Mouse (Mus musculus) cortical plate, adult 2 months (tissue): ENCODE results near the gene Abcf1. TPM values are rescaled to one million over a fixed set of nuclear protein-coding genes. Genes with fewer than 3 reads are reported as not detected.

Experiments
- H3K27ac ChIP-seq: fragments of 200-500 bp; 2 replicates; pipeline ENCODE4 v1.5.1; 2012; ENCODE audit warnings: low read length, control low read depth, inconsistent platforms; ENCODE audit not compliant: insufficient read depth
- H3K4me1 ChIP-seq: fragments of 200-500 bp; 2 replicates; pipeline ENCODE4 v1.6.1; 2011; ENCODE audit warnings: low read length; ENCODE audit not compliant: control insufficient read depth, insufficient read depth
- H3K4me3 ChIP-seq: fragments of 200-500 bp; 2 replicates; pipeline ENCODE4 v1.5.1; 2011; ENCODE audit warnings: mild to moderate bottlenecking, low read length, control low read depth; ENCODE audit not compliant: insufficient read depth
- CTCF ChIP-seq: fragments of 200-500 bp; IDR thresholded peaks from 2 replicates; pipeline ENCODE4 v1.5.1; 2011; ENCODE audit warnings: mild to moderate bottlenecking, control low read depth, low read length; ENCODE audit not compliant: insufficient read depth; ENCODE audit errors: extremely low read depth
- POLR2A ChIP-seq: fragments of 200-500 bp; IDR thresholded peaks from 2 replicates; pipeline ENCODE4 v1.6.1; 2011; ENCODE audit warnings: mild to moderate bottlenecking, low read length, control low read depth; ENCODE audit not compliant: insufficient read depth; ENCODE audit errors: extremely low read depth
- polyA plus RNA-seq: library from polyadenylated mRNA; depleted of rRNA; stranded (reverse); fragments of >200 nt; gene quantifications from 2 replicates; pipeline ENCODE4 v1.2.3, GENCODE M21; 2012; rRNA removed

Abcf1 gene
- polyA plus RNA-seq, 1 experiment = 76.4 TPM

GRCm38 (mm10) chr17:35915538-35916296 is 53.8 kb downstream of the Abcf1 start:
- Histone ChIP-seq H3K27ac (peak overlapping the region; percentile 2; the same call in 1 of the 2 replicates), H3K4me3 (peak overlapping the region; percentile 57), H3K4me1 (peaks cover 5% of the 10 kb centered on the region; the same call in 1 of the 2 replicates)
- no peak for TF ChIP-seq CTCF
- TF ChIP-seq POLR2A = no peak

DNA sequence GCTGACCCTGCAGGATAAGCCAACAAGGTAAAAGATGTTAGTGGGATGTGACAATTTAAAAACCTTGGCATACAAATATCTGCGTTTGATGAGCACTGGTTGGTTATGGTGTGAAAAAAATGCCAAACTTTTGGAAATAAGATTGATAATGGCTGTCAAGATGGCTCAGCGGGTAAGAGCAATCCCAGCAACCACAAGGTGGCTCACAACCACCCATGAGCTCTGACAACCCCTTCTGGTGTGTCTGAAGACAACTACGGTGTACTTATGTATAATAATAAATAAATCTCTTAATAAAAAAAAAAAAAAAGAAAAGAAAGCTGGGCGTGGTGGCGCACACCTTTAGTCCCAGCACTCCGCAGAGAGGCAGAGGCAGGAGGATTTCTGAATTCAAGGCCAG is 54.6 kb downstream of the Abcf1 start:
- H3K4me3 ChIP-seq = no peak overlapping the region; the same call in 1 of the 2 replicates
- H3K4me1 ChIP-seq = peaks cover 5% of the 10 kb centered on the region; the same call in 1 of the 2 replicates
- no peak overlapping the region for H3K27ac ChIP-seq
- TF ChIP-seq POLR2A (no peak), CTCF (no peak)

- H3K27ac ChIP-seq = 0 out of 2 replicates have a peak within 1 kb of the TSS, but pooled peaks have one; percentile 2
- H3K4me3 ChIP-seq = peak within 1 kb of the TSS; percentile 58
- no peaks in the 10 kb centered on the region for H3K4me1 ChIP-seq
- TF ChIP-seq CTCF = no peak
- TF ChIP-seq POLR2A = peak; percentile 90
Measured at GRCm38 (mm10) chr17:35909919-35910369, 59.6 kb downstream of the Abcf1 start, which contains the start of gene Atat1. Atat1 (minus strand) TSS chr17:35910075.

- Histone ChIP-seq H3K4me3 (peak overlapping the region; percentile 58), H3K27ac (0 out of 2 replicates have a peak overlapping the region, but pooled peaks have one; percentile 2), H3K4me1 (no peaks in the 10 kb centered on the region)
- TF ChIP-seq CTCF (no peak), POLR2A (no peak)
Measured at GRCm38 (mm10) chr17:35909186-35909918, 60.2 kb downstream of the Abcf1 start.

- Histone ChIP-seq H3K4me1 (no peaks in the 10 kb centered on the region), H3K27ac (no peak overlapping the region), H3K4me3 (no peak overlapping the region)
- TF ChIP-seq POLR2A (no peak), CTCF (no peak)
Measured at GRCm38 (mm10) chr17:35907609-35908008, 62.0 kb downstream of the Abcf1 start.

Other genes starting within 250 kb of the Abcf1 start
- gene Ier3, start 148.1 kb downstream of the Abcf1 start, polyA plus RNA-seq = 13.4 and 18.4 TPM in 2 replicates
- 212 and 223 TPM in 2 replicates for gene Flot1, start 146.5 kb downstream of the Abcf1 start, polyA plus RNA-seq
- gene Tubb5, start 131.5 kb downstream of the Abcf1 start, polyA plus RNA-seq = 453 and 474 TPM in 2 replicates
- 7.7 and 8.4 TPM in 2 replicates for gene Mdc1, start 128.2 kb downstream of the Abcf1 start, polyA plus RNA-seq
- gene Nrm, start 108.4 kb downstream of the Abcf1 start, polyA plus RNA-seq = 7.5 and 9.3 TPM in 2 replicates
- 11.1 and 11.4 TPM in 2 replicates for gene Ppp1r18, start 104.2 kb downstream of the Abcf1 start, polyA plus RNA-seq
- 42.6 and 44.1 TPM in 2 replicates for gene Dhx16, start 89.9 kb downstream of the Abcf1 start, polyA plus RNA-seq
- 103 TPM in 2 replicates for gene 2310061I04Rik, start 72.3 kb downstream of the Abcf1 start, polyA plus RNA-seq
- 92.6 and 96.8 TPM in 2 replicates for gene Atat1, start 59.7 kb downstream of the Abcf1 start, polyA plus RNA-seq
- gene Mrps18b, start 53.4 kb downstream of the Abcf1 start, polyA plus RNA-seq = 64.3 and 65.7 TPM in 2 replicates
- gene Ppp1r10, start 53.3 kb downstream of the Abcf1 start, polyA plus RNA-seq = 39.6 TPM in 2 replicates
- 131 and 140 TPM in 2 replicates for gene Gnl1, start 10.1 kb upstream of the Abcf1 start, polyA plus RNA-seq
- 47.0 and 47.8 TPM in 2 replicates for gene Prr3, start 10.5 kb upstream of the Abcf1 start, polyA plus RNA-seq
- 1.3 and 1.8 TPM in 2 replicates for gene H2-T24, start 50.8 kb upstream of the Abcf1 start, polyA plus RNA-seq
- gene H2-T23, start 63.1 kb upstream of the Abcf1 start, polyA plus RNA-seq = 27.6 and 31.8 TPM in 2 replicates
- 18.3 and 19.0 TPM in 2 replicates for gene H2-T22, start 73.0 kb upstream of the Abcf1 start, polyA plus RNA-seq
- gene Gm6034, start 73.2 kb upstream of the Abcf1 start, polyA plus RNA-seq = not detected in 2 replicates
- 0.23 and 0.35 TPM in 2 replicates for gene Gm11127, start 88.6 kb upstream of the Abcf1 start, polyA plus RNA-seq
- not detected in 2 replicates for gene Gm19684, start 151.9 kb upstream of the Abcf1 start, polyA plus RNA-seq
- not detected in 2 replicates for gene Gm7030, start 159.7 kb upstream of the Abcf1 start, polyA plus RNA-seq
- gene Gm8909, start 198.8 kb upstream of the Abcf1 start, polyA plus RNA-seq = not detected in 2 replicates
- gene H2-T3, start 220.5 kb upstream of the Abcf1 start, polyA plus RNA-seq = not detected in 2 replicates